8 mouse cellular contexts compared by ENCODE assay signal in the genomic region with DNA sequence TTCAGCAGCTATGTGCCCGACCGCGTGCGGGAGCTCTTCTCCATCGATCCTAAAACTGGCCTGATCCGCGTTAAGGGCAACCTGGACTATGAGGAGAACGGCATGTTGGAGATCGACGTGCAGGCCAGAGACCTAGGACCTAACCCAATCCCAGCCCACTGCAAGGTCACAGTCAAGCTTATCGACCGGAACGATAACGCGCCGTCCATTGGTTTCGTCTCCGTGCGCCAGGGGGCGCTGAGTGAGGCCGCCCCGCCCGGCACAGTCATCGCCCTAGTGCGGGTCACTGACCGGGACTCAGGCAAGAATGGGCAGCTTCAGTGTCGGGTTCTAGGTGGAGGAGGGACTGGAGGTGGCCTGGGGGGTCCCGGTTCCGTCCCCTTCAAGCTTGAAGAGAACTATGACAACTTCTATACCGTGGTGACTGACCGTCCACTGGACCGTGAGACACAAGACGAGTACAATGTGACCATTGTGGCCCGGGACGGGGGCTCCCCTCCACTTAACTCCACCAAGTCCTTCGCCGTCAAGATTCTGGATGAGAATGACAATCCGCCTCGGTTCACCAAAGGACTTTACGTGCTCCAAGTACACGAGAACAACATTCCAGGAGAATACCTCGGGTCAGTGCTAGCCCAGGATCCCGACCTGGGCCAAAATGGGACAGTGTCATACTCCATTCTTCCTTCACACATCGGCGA. TPM values are rescaled to one million over a fixed set of nuclear protein-coding genes. Genes with fewer than 3 reads are reported as not detected.
DNase-seq lines count a peak whose midpoint lies in the region; ATAC-seq and TF ChIP-seq lines count a peak whose summit lies in the region.

No protein-coding gene starts in this region.

- H3K27me3 ChIP-seq in forebrain, embryonic 10.5 days (ENCODE audit: poor library complexity, severe bottlenecking): peaks cover 47% of the 10 kb centered on the region
- peaks cover 39% of the 10 kb centered on the region for H3K27me3 ChIP-seq in heart, embryonic 14.5 days (ENCODE audit: control insufficient read depth, insufficient read depth, low read length)
- peaks cover 45% of the 10 kb centered on the region for H3K27me3 ChIP-seq in kidney, embryonic 15.5 days
- peaks cover 26% of the 10 kb centered on the region; the same call in 1 of the 2 replicates for H3K27me3 ChIP-seq in liver, adult 2 months (ENCODE audit: control insufficient read depth, insufficient read depth, low read length)
- H3K27me3 ChIP-seq in midbrain, embryonic 16.5 days (ENCODE audit: control insufficient read depth, insufficient read depth, low read depth, low read length): no peaks in the 10 kb centered on the region

- peak overlapping the region; percentile 69 for H3K4me3 ChIP-seq in forebrain, embryonic 10.5 days
- H3K4me3 ChIP-seq in heart, embryonic 14.5 days (ENCODE audit: control insufficient read depth in 1 of 2, insufficient read depth in 1 of 2, low read depth in 1 of 2, low read length in 2 of 2): peak overlapping the region; percentile 63 to 76
- peak overlapping the region; percentile 59 for H3K4me3 ChIP-seq in kidney, embryonic 15.5 days (replicated peaks)
- H3K4me3 ChIP-seq in liver, adult 2 months (ENCODE audit: insufficient read depth, low read depth, low read length): peak overlapping the region; percentile 57
- peak overlapping the region; percentile 85 for H3K4me3 ChIP-seq in midbrain, embryonic 16.5 days (ENCODE audit: low read depth, low read length)

- no peaks in the 10 kb centered on the region for H3K36me3 ChIP-seq in forebrain, embryonic 10.5 days (replicated peaks)
- no peaks in the 10 kb centered on the region for H3K36me3 ChIP-seq in heart, embryonic 14.5 days (ENCODE audit: control insufficient read depth, insufficient read depth, low read length)
- no peaks in the 10 kb centered on the region for H3K36me3 ChIP-seq in kidney, embryonic 15.5 days
- no peaks in the 10 kb centered on the region for H3K36me3 ChIP-seq in liver, adult 2 months (ENCODE audit: control insufficient read depth, insufficient read depth, low read length)
- no peaks in the 10 kb centered on the region for H3K36me3 ChIP-seq in midbrain, embryonic 16.5 days (ENCODE audit: control insufficient read depth, insufficient read depth, low read length)

- no peak for ATAC-seq in heart, embryonic 14.5 days (ENCODE audit: insufficient number of reproducible peaks, insufficient read depth, low FRiP score, low read depth)
- no peak for ATAC-seq in kidney, embryonic 15.5 days (replicated peaks; ENCODE audit: low FRiP score)
- ATAC-seq in midbrain, embryonic 16.5 days: no peak

- 7% methylated on average over 45 of the region's 45 CpGs for WGBS in forebrain, embryonic 10.5 days
- 7% methylated on average over 45 of the region's 45 CpGs for WGBS in heart, embryonic 14.5 days
- 8% methylated on average over 45 of the region's 45 CpGs for WGBS in kidney, embryonic 15.5 days
- 8% methylated on average over 45 of the region's 45 CpGs for WGBS in liver, adult 2 months
- WGBS in midbrain, embryonic 16.5 days: 6% methylated on average over 45 of the region's 45 CpGs

- peak; percentile 24 for DNase-seq in ovary, postnatal 36 days (ENCODE audit: low spot score)
- no peak for DNase-seq in ovary, postnatal 10 days (ENCODE audit: low spot score)
- DNase-seq in forebrain, embryonic 10.5 days (ENCODE audit: extremely low spot score, low spot score): peak; percentile 63
- DNase-seq in liver, adult 2 months (ENCODE audit: extremely low read depth, low read depth, low spot score): no peak
- DNase-seq in yolk sac, embryonic 10.5 days (ENCODE audit: low spot score): peak; percentile 6

- H3K79me2 ChIP-seq in liver, adult 2 months (ENCODE audit: control insufficient read depth, insufficient read depth, low read length): no peaks in the 10 kb centered on the region

- H3K4me2 ChIP-seq in heart, embryonic 14.5 days (ENCODE audit: low read length): peak overlapping the region; percentile 99
- peak overlapping the region; percentile 91 for H3K4me2 ChIP-seq in kidney, embryonic 15.5 days
- H3K4me2 ChIP-seq in midbrain, embryonic 16.5 days (ENCODE audit: low read length): peak overlapping the region; percentile 82

- H3K9ac ChIP-seq in heart, embryonic 14.5 days (ENCODE audit: low read length): no peak overlapping the region
- no peak overlapping the region for H3K9ac ChIP-seq in kidney, embryonic 15.5 days
- H3K9ac ChIP-seq in liver, adult 2 months (ENCODE audit: low read depth, low read length): no peak overlapping the region
- H3K9ac ChIP-seq in midbrain, embryonic 16.5 days (ENCODE audit: low read depth, low read length): peak overlapping the region; percentile 85

- H3K27ac ChIP-seq in forebrain, embryonic 10.5 days: no peak overlapping the region
- no peak overlapping the region for H3K27ac ChIP-seq in heart, embryonic 14.5 days (replicated peaks in 1 of 2; ENCODE audit: control insufficient read depth in 1 of 2, insufficient read depth in 1 of 2, low read depth in 2 of 2, low read length in 2 of 2)
- no peak overlapping the region for H3K27ac ChIP-seq in kidney, embryonic 15.5 days
- no peak overlapping the region for H3K27ac ChIP-seq in liver, adult 2 months (replicated peaks; ENCODE audit: insufficient read depth, low read depth, low read length)
- peak overlapping the region; percentile 88 for H3K27ac ChIP-seq in midbrain, embryonic 16.5 days (ENCODE audit: low read length)

- TF ChIP-seq CTCF in liver, adult 2 months (IDR thresholded peaks at IDR 0.05; ENCODE audit: low read depth, low read length): peak; percentile 61

- no peaks in the 10 kb centered on the region for H3K9me3 ChIP-seq in forebrain, embryonic 10.5 days
- no peaks in the 10 kb centered on the region for H3K9me3 ChIP-seq in heart, embryonic 14.5 days (ENCODE audit: control insufficient read depth, low read length)
- no peaks in the 10 kb centered on the region for H3K9me3 ChIP-seq in kidney, embryonic 15.5 days (replicated peaks)
- no peaks in the 10 kb centered on the region for H3K9me3 ChIP-seq in midbrain, embryonic 16.5 days (replicated peaks; ENCODE audit: control insufficient read depth, low read length, poor library complexity, severe bottlenecking)

- H3K4me1 ChIP-seq in forebrain, embryonic 10.5 days: peaks cover 41% of the 10 kb centered on the region
- peaks cover 13 to 34% of the 10 kb centered on the region in 2 experiments; a peak in 3 of 4 replicates for H3K4me1 ChIP-seq in heart, embryonic 14.5 days (ENCODE audit: control insufficient read depth in 2 of 2, insufficient read depth in 2 of 2, low read length in 2 of 2)
- H3K4me1 ChIP-seq in kidney, embryonic 15.5 days: peaks cover 51% of the 10 kb centered on the region
- no peaks in the 10 kb centered on the region; the same call in 1 of the 2 replicates for H3K4me1 ChIP-seq in liver, adult 2 months (ENCODE audit: control insufficient read depth, insufficient read depth, low read length)
- no peaks in the 10 kb centered on the region for H3K4me1 ChIP-seq in midbrain, embryonic 16.5 days (ENCODE audit: control insufficient read depth, insufficient read depth, low read length)

- no peak for TF ChIP-seq POLR2A in liver, adult 2 months (IDR thresholded peaks at IDR 0.05; ENCODE audit: extremely low read depth, insufficient read depth, low read length)

RNA-seq across cellular contexts. Expression of a gene that starts 3.7 kb away (rescaled TPM):
- 4.4 and 5.4 TPM in 2 replicates for polyA plus RNA-seq in forebrain, embryonic 10.5 days (2016; fragmentation: Nextera tagmentation; extraction: Ambion mirVana)
- 3.5 TPM in 2 replicates for polyA plus RNA-seq in heart, embryonic 14.5 days (2014; fragmentation: Nextera tagmentation; extraction: Ambion mirVana)
- 7.5 TPM in 2 replicates for polyA plus RNA-seq in kidney, embryonic 15.5 days (2015; fragmentation: Nextera tagmentation; extraction: Ambion mirVana)
- total RNA-seq in liver, adult 2 months (2014; rRNA removed): 1.1 and 2.4 TPM in 2 replicates
- polyA plus RNA-seq in liver, adult 2 months (2012; rRNA removed): 0.07 and 0.26 TPM in 2 replicates
- polyA plus RNA-seq in midbrain, embryonic 16.5 days (2015; fragmentation: Nextera tagmentation; extraction: Ambion mirVana): 40.8 and 42.6 TPM in 2 replicates

Comparison
In these comparisons a context has a peak if more than half of its experiments do, and no peak if none do; other contexts are left out.
1. DNase-seq: peak in ovary, postnatal 36 days (single experiment), forebrain, embryonic 10.5 days (single experiment) and yolk sac, embryonic 10.5 days (single experiment); none in ovary, postnatal 10 days (single experiment) and liver, adult 2 months (single experiment).
2. Peak in every context shown above with its lines, with median percentiles within 50 percentile points of each other: H3K4me3 ChIP-seq and H3K4me2 ChIP-seq.